Mouse (Mus musculus) duodenum, adult 2 months (tissue): ENCODE measurements around the gene H2al2c. TPM values are rescaled to one million over a fixed set of nuclear protein-coding genes. Genes with fewer than 3 reads are reported as not detected.

Experiments
- polyA plus RNA-seq: library from polyadenylated mRNA; depleted of rRNA; stranded (reverse); fragments of >200 nt; gene quantifications from 2 replicates; pipeline ENCODE4 v1.2.3, GENCODE M21; 2012; ENCODE audit warnings: low replicate concordance; rRNA removed

Gene H2al2c
- not detected in 2 replicates for polyA plus RNA-seq

DNA sequence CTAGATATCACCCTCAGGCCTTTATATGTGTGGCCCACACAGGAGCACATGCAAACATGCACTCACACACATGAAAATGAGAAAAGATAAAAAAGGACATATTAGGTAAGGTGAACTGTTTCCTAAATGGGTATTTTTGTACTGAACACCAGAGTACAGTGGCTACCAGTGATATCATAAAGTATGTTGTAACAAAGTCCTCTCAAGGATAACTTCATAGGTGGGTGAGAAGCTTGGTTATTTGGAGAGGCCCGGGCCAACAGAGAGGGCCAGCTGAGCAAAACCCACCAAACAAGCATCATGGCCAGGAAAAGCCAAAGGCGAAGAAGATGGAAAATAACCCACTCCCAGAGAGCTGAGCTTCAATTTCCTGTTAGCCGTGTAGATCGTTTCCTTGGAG, at the start of gene H2al2c:
Gene H2al2c (plus strand): TSS at position 301 of the 400 bp plus-strand sequence.

Other genes with a start within 250 kb of the H2al2c start
- gene Sry, start 64.6 kb downstream of the H2al2c start, polyA plus RNA-seq = not detected in 2 replicates
- not detected in 2 replicates for gene H2al2b, start 121.6 kb downstream of the H2al2c start, polyA plus RNA-seq
- not detected in 2 replicates for gene Gm4064, start 197.1 kb downstream of the H2al2c start, polyA plus RNA-seq
- gene Rbmy, start 231.6 kb downstream of the H2al2c start, polyA plus RNA-seq = not detected in 2 replicates
- gene Gm10256, start 231.6 kb downstream of the H2al2c start, polyA plus RNA-seq = not detected in 2 replicates